Mouse (Mus musculus): ENCODE measurements around the gene Acyp1. TPM values are rescaled to one million over a fixed set of nuclear protein-coding genes. Genes with fewer than 3 reads are reported as not detected.

Gene Acyp1
- polyA plus RNA-seq, 1 experiment from 2014 or later: 87.7 TPM

GRCm38 (mm10) chr12:85233376-85234358, 54.6 kb downstream of the Acyp1 start:
- 47% methylated on average over 21 of the region's 21 CpGs for WGBS
- Histone ChIP-seq H3K27ac (peak overlapping the region; percentile 25; the same call in 1 of the 2 replicates), H3K27me3 (ENCODE audit: insufficient read depth, low read length) (no peaks in the 10 kb centered on the region), H3K4me3 (replicated peaks; ENCODE audit: low read depth, low read length) (no peak overlapping the region), H3K9me3 (replicated peaks; ENCODE audit: low read length) (no peaks in the 10 kb centered on the region), H3K4me2 (ENCODE audit: low read length) (no peak overlapping the region), H3K36me3 (ENCODE audit: insufficient read depth, low read length) (peaks cover 7% of the 10 kb centered on the region; the same call in 1 of the 2 replicates), H3K4me1 (replicated peaks; ENCODE audit: insufficient read depth, low read length) (no peaks in the 10 kb centered on the region), H3K9ac (ENCODE audit: low read depth, low read length) (no peak overlapping the region)
- DNase-seq (ENCODE audit: low spot score) (peak; percentile 74), ATAC-seq (replicated peaks; ENCODE audit: low FRiP score, low read depth) (0 out of 2 replicates have a peak, but pooled peaks have one; percentile 37)
- TF ChIP-seq CTCF (IDR thresholded peaks at IDR 0.05; ENCODE audit: low read depth): no peak

GRCm38 (mm10) chr12:85227876-85228599, 60.2 kb downstream of the Acyp1 start:
- no peaks in the 10 kb centered on the region for H3K27me3 ChIP-seq (ENCODE audit: insufficient read depth, low read length)
- peaks cover 34% of the 10 kb centered on the region for H3K36me3 ChIP-seq (ENCODE audit: insufficient read depth, low read length)
- 0 out of 2 replicates have a peak, but pooled peaks cover 9% of the 10 kb centered on the region for H3K4me1 ChIP-seq (replicated peaks; ENCODE audit: insufficient read depth, low read length)
- DNase-seq (ENCODE audit: low spot score) (peak; percentile 78), ATAC-seq (replicated peaks; ENCODE audit: low FRiP score, low read depth) (no peak)
- 24% methylated on average over 15 of the region's 15 CpGs for WGBS
- no peak overlapping the region for H3K9ac ChIP-seq (ENCODE audit: low read depth, low read length)
- no peak overlapping the region; the same call in 1 of the 2 replicates for H3K4me2 ChIP-seq (ENCODE audit: low read length)
- no peaks in the 10 kb centered on the region for H3K9me3 ChIP-seq (replicated peaks; ENCODE audit: low read length)
- H3K27ac ChIP-seq: peak overlapping the region; percentile 47
- no peak overlapping the region for H3K4me3 ChIP-seq (replicated peaks; ENCODE audit: low read depth, low read length)
- no peak for TF ChIP-seq CTCF (IDR thresholded peaks at IDR 0.05; ENCODE audit: low read depth)

GRCm38 (mm10) chr12:85227227-85227626, 61.0 kb downstream of the Acyp1 start:
- Histone ChIP-seq H3K27ac (peak overlapping the region; percentile 47; the same call in 1 of the 2 replicates), H3K9me3 (replicated peaks; ENCODE audit: low read length) (no peaks in the 10 kb centered on the region), H3K27me3 (ENCODE audit: insufficient read depth, low read length) (no peaks in the 10 kb centered on the region), H3K4me3 (replicated peaks; ENCODE audit: low read depth, low read length) (no peak overlapping the region), H3K4me2 (ENCODE audit: low read length) (no peak overlapping the region), H3K4me1 (replicated peaks; ENCODE audit: insufficient read depth, low read length) (0 out of 2 replicates have a peak, but pooled peaks cover 9% of the 10 kb centered on the region), H3K36me3 (ENCODE audit: insufficient read depth, low read length) (peaks cover 38% of the 10 kb centered on the region), H3K9ac (ENCODE audit: low read depth, low read length) (no peak overlapping the region)
- DNase-seq (ENCODE audit: low spot score): peak; percentile 84
- no peak for TF ChIP-seq CTCF (IDR thresholded peaks at IDR 0.05; ENCODE audit: low read depth)
- WGBS: 22% methylated on average over 7 of the region's 7 CpGs
- peak; percentile 79 for ATAC-seq (replicated peaks; ENCODE audit: low FRiP score, low read depth)

Small RNA genes lying within 50 kb of the gene (microRNA-seq; reads per million reads assigned to microRNA genes)
- gene Mir6938: not detected

Other genes with a start within 250 kb of the Acyp1 start
- gene Prox2, start 177.7 kb downstream of the Acyp1 start, polyA plus RNA-seq (2015; fragmentation: Nextera tagmentation; extraction: Ambion mirVana): 3.0 and 3.3 TPM in 2 replicates
- 123 and 131 TPM in 2 replicates for gene Dlst, start 177.6 kb downstream of the Acyp1 start, polyA plus RNA-seq (2015; fragmentation: Nextera tagmentation; extraction: Ambion mirVana)
- 0.87 and 1.1 TPM in 2 replicates for gene Rps6kl1, start 137.2 kb downstream of the Acyp1 start, polyA plus RNA-seq (2015; fragmentation: Nextera tagmentation; extraction: Ambion mirVana)
- 5.6 and 6.1 TPM in 2 replicates for gene Pgf, start 110.6 kb downstream of the Acyp1 start, polyA plus RNA-seq (2015; fragmentation: Nextera tagmentation; extraction: Ambion mirVana)
- 76.0 and 82.0 TPM in 2 replicates for gene Eif2b2, start 69.0 kb downstream of the Acyp1 start, polyA plus RNA-seq (2015; fragmentation: Nextera tagmentation; extraction: Ambion mirVana)
- gene Mlh3, start 17.8 kb downstream of the Acyp1 start, polyA plus RNA-seq (2015; fragmentation: Nextera tagmentation; extraction: Ambion mirVana): 7.1 and 7.3 TPM in 2 replicates
- 3.5 TPM in 2 replicates for gene Zc2hc1c, start 153 bp upstream of the Acyp1 start, polyA plus RNA-seq (2015; fragmentation: Nextera tagmentation; extraction: Ambion mirVana)
- gene Nek9, start 50.9 kb upstream of the Acyp1 start, polyA plus RNA-seq (2015; fragmentation: Nextera tagmentation; extraction: Ambion mirVana): 15.5 and 16.4 TPM in 2 replicates
- 357 and 372 TPM in 2 replicates for gene Tmed10, start 86.4 kb upstream of the Acyp1 start, polyA plus RNA-seq (2015; fragmentation: Nextera tagmentation; extraction: Ambion mirVana)
- 3.5 and 3.9 TPM in 2 replicates for gene Fos, start 185.5 kb upstream of the Acyp1 start, polyA plus RNA-seq (2015; fragmentation: Nextera tagmentation; extraction: Ambion mirVana)

Measured in kidney, postnatal 0 days (tissue).